Mouse (Mus musculus) forebrain, embryonic 15.5 days (tissue): ENCODE results near the gene Ankrd11. TPM values are rescaled to one million over a fixed set of nuclear protein-coding genes. Genes with fewer than 3 reads are reported as not detected.

Experiments
- ATAC-seq: fragments of 200-750 bp; cut with Nextera tagmentation; replicated peaks from 2 replicates; pipeline ENCODE4 v1.8.0; 2017; ENCODE audit warnings: mild to moderate bottlenecking, moderate TSS enrichment, moderate library complexity
- H3K27ac ChIP-seq: fragments of 300-500 bp; sonication (generic); replicated peaks from 2 replicates; pipeline ENCODE4 v1.5.1; 2015; ENCODE audit warnings: mild to moderate bottlenecking, inconsistent platforms
- H3K27me3 ChIP-seq: fragments of 300-500 bp; sonication (generic); 2 replicates; pipeline ENCODE4 v1.6.1; 2015; ENCODE audit warnings: inconsistent platforms
- H3K36me3 ChIP-seq: fragments of 300-500 bp; sonication (generic); 2 replicates; pipeline ENCODE4 v1.6.1; 2015; ENCODE audit warnings: mild to moderate bottlenecking, inconsistent platforms
- H3K4me1 ChIP-seq: fragments of 300-500 bp; sonication (generic); 2 replicates; pipeline ENCODE4 v1.6.1; 2015; ENCODE audit warnings: inconsistent platforms
- H3K4me2 ChIP-seq: fragments of 300-500 bp; sonication (generic); replicated peaks from 2 replicates; pipeline ENCODE4 v1.6.1; 2015; ENCODE audit warnings: mild to moderate bottlenecking, inconsistent platforms
- H3K4me3 ChIP-seq: fragments of 300-500 bp; sonication (generic); 2 replicates; pipeline ENCODE4 v1.5.1; 2015; ENCODE audit warnings: mild to moderate bottlenecking, inconsistent platforms
- H3K9ac ChIP-seq: fragments of 300-500 bp; sonication (generic); replicated peaks from 2 replicates; pipeline ENCODE4 v1.6.1; 2015; ENCODE audit warnings: mild to moderate bottlenecking, inconsistent platforms
- H3K9me3 ChIP-seq: fragments of 300-500 bp; sonication (generic); 2 replicates; pipeline ENCODE4 v1.6.1; 2016; ENCODE audit warnings: inconsistent platforms
- WGBS: fragments of 180-500 bp; shearing (Covaris S2); methylation state at CpG from one replicate; pipeline ENCODE4 v1.1.7; 2015; ENCODE audit warnings: mixed read lengths; 5-methylcytosine and 5-hydroxymethylcytosine counted together
- polyA plus RNA-seq: library from polyadenylated mRNA; unstranded; fragments of >200 nt; fragmentation: Nextera tagmentation; extraction: Ambion mirVana; gene quantifications from 2 replicates; pipeline ENCODE4 v1.2.1, GENCODE M21; 2015

Ankrd11 gene
- polyA plus RNA-seq, 1 experiment from 2014 or later = 53.3 TPM

- WGBS = 91% methylated on average over 3 of the region's 3 CpGs
- Histone ChIP-seq H3K36me3 (no peaks in the 10 kb centered on the region), H3K9me3 (no peaks in the 10 kb centered on the region), H3K4me3 (no peak overlapping the region), H3K27me3 (no peaks in the 10 kb centered on the region), H3K9ac (no peak overlapping the region), H3K27ac (no peak overlapping the region), H3K4me1 (peaks cover 11% of the 10 kb centered on the region; the same call in 1 of the 2 replicates), H3K4me2 (no peak overlapping the region)
- ATAC-seq = no peak
Measured at GRCm38 (mm10) chr8:122979424-122979823, 62.7 kb downstream of the Ankrd11 start.

- Histone ChIP-seq H3K4me3 (no peak overlapping the region), H3K4me1 (0 out of 2 replicates have a peak, but pooled peaks cover 5% of the 10 kb centered on the region), H3K4me2 (no peak overlapping the region), H3K27me3 (no peaks in the 10 kb centered on the region), H3K27ac (no peak overlapping the region), H3K36me3 (no peaks in the 10 kb centered on the region), H3K9me3 (no peaks in the 10 kb centered on the region), H3K9ac (no peak overlapping the region)
- ATAC-seq = no peak
- WGBS = 93% methylated on average over 4 of the region's 4 CpGs
Measured at GRCm38 (mm10) chr8:122976046-122976445, 66.0 kb downstream of the Ankrd11 start.

GRCm38 (mm10) chr8:122969964-122970620 is 72.0 kb downstream of the Ankrd11 start:
- Histone ChIP-seq H3K4me2 (no peak overlapping the region), H3K9me3 (no peaks in the 10 kb centered on the region), H3K27me3 (no peaks in the 10 kb centered on the region), H3K4me3 (no peak overlapping the region), H3K4me1 (no peaks in the 10 kb centered on the region), H3K27ac (no peak overlapping the region), H3K36me3 (no peaks in the 10 kb centered on the region), H3K9ac (no peak overlapping the region)
- WGBS = 94% methylated on average over 3 of the region's 3 CpGs
- ATAC-seq = no peak

- Histone ChIP-seq H3K4me1 (no peaks in the 10 kb centered on the region; the same call in 1 of the 2 replicates), H3K4me3 (no peak overlapping the region), H3K4me2 (no peak overlapping the region), H3K9ac (no peak overlapping the region), H3K9me3 (no peaks in the 10 kb centered on the region), H3K36me3 (no peaks in the 10 kb centered on the region), H3K27ac (no peak overlapping the region), H3K27me3 (no peaks in the 10 kb centered on the region)
- 77% methylated on average over 3 of the region's 3 CpGs for WGBS
- no peak for ATAC-seq
Measured at GRCm38 (mm10) chr8:122968145-122968544, 73.9 kb downstream of the Ankrd11 start.

- no peaks in the 10 kb centered on the region for H3K27me3 ChIP-seq
- H3K9ac ChIP-seq = no peak overlapping the region
- no peaks in the 10 kb centered on the region for H3K36me3 ChIP-seq
- peaks cover 5% of the 10 kb centered on the region; the same call in 1 of the 2 replicates for H3K4me1 ChIP-seq
- no peaks in the 10 kb centered on the region for H3K9me3 ChIP-seq
- no peak for ATAC-seq
- 86% methylated on average over 3 of the region's 3 CpGs for WGBS
- H3K4me3 ChIP-seq = no peak overlapping the region
- H3K4me2 ChIP-seq = no peak overlapping the region
- H3K27ac ChIP-seq = no peak overlapping the region
Measured at GRCm38 (mm10) chr8:122966638-122967037, 75.4 kb downstream of the Ankrd11 start.

GRCm38 (mm10) chr8:122962046-122962445 is 80.0 kb downstream of the Ankrd11 start:
- Histone ChIP-seq H3K9me3 (no peaks in the 10 kb centered on the region), H3K27ac (no peak overlapping the region), H3K36me3 (no peaks in the 10 kb centered on the region), H3K4me1 (peaks cover 9% of the 10 kb centered on the region), H3K27me3 (no peaks in the 10 kb centered on the region), H3K4me3 (no peak overlapping the region), H3K4me2 (no peak overlapping the region), H3K9ac (no peak overlapping the region)
- 59% methylated on average over 5 of the region's 5 CpGs for WGBS
- no peak for ATAC-seq

- Histone ChIP-seq H3K4me1 (peaks cover 10% of the 10 kb centered on the region), H3K4me3 (no peak overlapping the region), H3K27me3 (no peaks in the 10 kb centered on the region), H3K36me3 (no peaks in the 10 kb centered on the region), H3K9ac (no peak overlapping the region), H3K9me3 (no peaks in the 10 kb centered on the region), H3K4me2 (no peak overlapping the region), H3K27ac (no peak overlapping the region)
- ATAC-seq = no peak
- 79% methylated on average over 2 of the region's 2 CpGs for WGBS
Measured at GRCm38 (mm10) chr8:122961458-122961857, 80.6 kb downstream of the Ankrd11 start.

GRCm38 (mm10) chr8:122960932-122961331 is 81.1 kb downstream of the Ankrd11 start:
- ATAC-seq = no peak
- WGBS = 43% methylated on average over 1 of the region's 1 CpGs
- H3K36me3 ChIP-seq = no peaks in the 10 kb centered on the region

GRCm38 (mm10) chr8:122960323-122960722 is 81.8 kb downstream of the Ankrd11 start:
- whole genome bisulfite sequencing = 83% methylated on average over 5 of the region's 5 CpGs
- Histone ChIP-seq H3K9ac (no peak overlapping the region), H3K4me3 (no peak overlapping the region), H3K27ac (no peak overlapping the region), H3K36me3 (no peaks in the 10 kb centered on the region), H3K4me1 (peaks cover 17% of the 10 kb centered on the region), H3K4me2 (no peak overlapping the region), H3K9me3 (no peaks in the 10 kb centered on the region), H3K27me3 (no peaks in the 10 kb centered on the region)
- no peak for ATAC-seq

More at GRCm38 (mm10) chr8:122960932-122961331, 81.1 kb downstream of the Ankrd11 start:
- Histone ChIP-seq H3K9ac (no peak overlapping the region), H3K4me2 (no peak overlapping the region), H3K4me1 (peaks cover 12% of the 10 kb centered on the region), H3K9me3 (no peaks in the 10 kb centered on the region), H3K27me3 (no peaks in the 10 kb centered on the region), H3K4me3 (no peak overlapping the region), H3K27ac (no peak overlapping the region)

- Histone ChIP-seq H3K27ac (no peak overlapping the region), H3K36me3 (no peaks in the 10 kb centered on the region), H3K9ac (no peak overlapping the region), H3K4me3 (no peak overlapping the region), H3K9me3 (no peaks in the 10 kb centered on the region), H3K27me3 (no peaks in the 10 kb centered on the region), H3K4me2 (no peak overlapping the region), H3K4me1 (peaks cover 21% of the 10 kb centered on the region)
- ATAC-seq = no peak
- 87% methylated on average over 3 of the region's 3 CpGs for WGBS
Measured at GRCm38 (mm10) chr8:122955997-122956396, 86.1 kb downstream of the Ankrd11 start.

GRCm38 (mm10) chr8:122955195-122955594 is 86.9 kb downstream of the Ankrd11 start:
- H3K4me1 ChIP-seq = peaks cover 22% of the 10 kb centered on the region
- no peak overlapping the region; the same call in 1 of the 2 replicates for H3K27ac ChIP-seq
- H3K4me3 ChIP-seq = no peak overlapping the region
- H3K36me3 ChIP-seq = no peaks in the 10 kb centered on the region
- H3K27me3 ChIP-seq = no peaks in the 10 kb centered on the region
- H3K4me2 ChIP-seq = no peak overlapping the region
- no peak for ATAC-seq
- no peak overlapping the region for H3K9ac ChIP-seq
- no peaks in the 10 kb centered on the region for H3K9me3 ChIP-seq

GRCm38 (mm10) chr8:122954090-122954799 is 87.8 kb downstream of the Ankrd11 start:
- Histone ChIP-seq H3K9me3 (no peaks in the 10 kb centered on the region), H3K4me3 (no peak overlapping the region), H3K9ac (no peak overlapping the region), H3K4me2 (no peak overlapping the region), H3K27me3 (no peaks in the 10 kb centered on the region), H3K4me1 (peaks cover 32% of the 10 kb centered on the region), H3K36me3 (no peaks in the 10 kb centered on the region), H3K27ac (no peak overlapping the region)
- WGBS = 81% methylated on average over 3 of the region's 3 CpGs
- ATAC-seq = no peak
